Mouse (Mus musculus): ENCODE measurements around the gene Gpatch1. TPM values are rescaled to one million over a fixed set of nuclear protein-coding genes. Genes with fewer than 3 reads are reported as not detected.

The Gpatch1 gene
- polyA plus RNA-seq, 1 experiment, result 6.0 TPM

DNA sequence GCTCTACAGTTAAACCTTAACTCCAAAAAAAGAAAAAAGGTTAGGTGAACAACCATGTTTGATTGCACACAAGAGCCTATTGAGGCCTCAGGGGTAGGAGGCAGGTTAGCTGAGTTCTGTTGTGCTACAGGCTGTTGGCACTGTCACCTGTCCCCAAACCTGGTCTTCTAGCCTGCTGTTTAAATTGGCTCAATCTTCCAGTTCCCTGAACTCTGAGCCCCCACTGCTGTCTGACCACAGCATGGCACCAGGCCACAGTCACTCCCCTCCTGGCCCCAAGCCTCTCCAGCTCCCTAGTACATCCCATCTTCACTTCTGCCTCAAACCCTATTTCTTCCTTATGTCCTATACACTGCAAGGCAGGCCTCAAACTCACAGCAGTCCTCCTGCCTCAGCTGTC lies 17.4 kb downstream of the Gpatch1 start:
- Histone ChIP-seq H3K4me3 (ENCODE audit: control insufficient read depth, insufficient read depth, low read length) (no peak overlapping the region), H3K27me3 (ENCODE audit: control insufficient read depth, insufficient read depth, low read length) (no peaks in the 10 kb centered on the region), H3K36me3 (ENCODE audit: control insufficient read depth, insufficient read depth, low read length) (peaks cover 5% of the 10 kb centered on the region), H3K4me1 (replicated peaks; ENCODE audit: control insufficient read depth, insufficient read depth, low read length) (no peaks in the 10 kb centered on the region), H3K27ac (ENCODE audit: control insufficient read depth, insufficient read depth, low read length) (no peak overlapping the region)
- no peak for DNase-seq
- TF ChIP-seq CTCF (IDR thresholded peaks at IDR 0.05; ENCODE audit: borderline replicate concordance, control insufficient read depth, extremely low read depth, insufficient read depth, low read length, poor library complexity) (no peak), POLR2A (IDR thresholded peaks at IDR 0.05; ENCODE audit: control insufficient read depth, extremely low read depth, insufficient read depth, low read length, poor library complexity) (no peak)

GRCm38 (mm10) chr7:35299656-35300055 lies 18.6 kb downstream of the Gpatch1 start:
- no peak for DNase-seq
- WGBS, result 97% methylated on average over 8 of the region's 8 CpGs
- Histone ChIP-seq H3K4me1 (replicated peaks; ENCODE audit: control insufficient read depth, insufficient read depth, low read length) (no peaks in the 10 kb centered on the region), H3K27ac (ENCODE audit: control insufficient read depth, insufficient read depth, low read length) (no peak overlapping the region), H3K27me3 (ENCODE audit: control insufficient read depth, insufficient read depth, low read length) (no peaks in the 10 kb centered on the region), H3K36me3 (ENCODE audit: control insufficient read depth, insufficient read depth, low read length) (peaks cover 11% of the 10 kb centered on the region), H3K4me3 (ENCODE audit: control insufficient read depth, insufficient read depth, low read length) (no peak overlapping the region)
- TF ChIP-seq CTCF (IDR thresholded peaks at IDR 0.05; ENCODE audit: borderline replicate concordance, control insufficient read depth, extremely low read depth, insufficient read depth, low read length, poor library complexity), result no peak
- no peak for TF ChIP-seq POLR2A (IDR thresholded peaks at IDR 0.05; ENCODE audit: control insufficient read depth, extremely low read depth, insufficient read depth, low read length, poor library complexity)

DNA sequence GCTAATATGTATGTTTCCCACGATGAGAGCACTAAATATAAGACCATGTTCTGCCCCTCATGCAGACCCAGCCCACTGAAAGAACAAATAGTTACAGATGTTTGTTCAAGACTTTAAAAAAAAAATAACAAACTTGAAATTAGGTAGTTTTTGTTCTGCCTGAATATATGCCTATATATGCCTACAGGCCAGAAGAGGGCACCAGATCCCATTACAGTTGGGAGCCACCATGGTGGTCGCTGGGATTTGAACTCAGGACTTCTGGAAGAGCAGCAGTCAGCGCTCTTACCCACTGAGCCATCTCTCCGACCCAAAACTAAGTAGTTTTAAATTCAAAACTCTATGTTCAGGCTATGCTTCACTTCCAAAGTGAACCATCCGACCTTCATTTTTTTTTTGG lies 20.4 kb downstream of the Gpatch1 start:
- H3K27ac ChIP-seq (ENCODE audit: control insufficient read depth, insufficient read depth, low read length), result no peak overlapping the region
- peaks cover 22% of the 10 kb centered on the region for H3K36me3 ChIP-seq (ENCODE audit: control insufficient read depth, insufficient read depth, low read length)
- whole genome bisulfite sequencing, result 92% methylated on average over 5 of the region's 5 CpGs
- no peaks in the 10 kb centered on the region for H3K4me1 ChIP-seq (replicated peaks; ENCODE audit: control insufficient read depth, insufficient read depth, low read length)
- no peak for DNase-seq
- no peaks in the 10 kb centered on the region for H3K27me3 ChIP-seq (ENCODE audit: control insufficient read depth, insufficient read depth, low read length)
- no peak overlapping the region for H3K4me3 ChIP-seq (ENCODE audit: control insufficient read depth, insufficient read depth, low read length)
- no peak for TF ChIP-seq CTCF (IDR thresholded peaks at IDR 0.05; ENCODE audit: borderline replicate concordance, control insufficient read depth, extremely low read depth, insufficient read depth, low read length, poor library complexity)
- no peak for TF ChIP-seq POLR2A (IDR thresholded peaks at IDR 0.05; ENCODE audit: control insufficient read depth, extremely low read depth, insufficient read depth, low read length, poor library complexity)

- no peak for DNase-seq
- Histone ChIP-seq H3K4me1 (replicated peaks; ENCODE audit: control insufficient read depth, insufficient read depth, low read length) (no peaks in the 10 kb centered on the region), H3K4me3 (ENCODE audit: control insufficient read depth, insufficient read depth, low read length) (no peak overlapping the region), H3K27ac (ENCODE audit: control insufficient read depth, insufficient read depth, low read length) (no peak overlapping the region), H3K27me3 (ENCODE audit: control insufficient read depth, insufficient read depth, low read length) (no peaks in the 10 kb centered on the region), H3K36me3 (ENCODE audit: control insufficient read depth, insufficient read depth, low read length) (peaks cover 29% of the 10 kb centered on the region)
- 100% methylated on average over 2 of the region's 2 CpGs for WGBS
- TF ChIP-seq POLR2A (IDR thresholded peaks at IDR 0.05; ENCODE audit: control insufficient read depth, extremely low read depth, insufficient read depth, low read length, poor library complexity) (no peak), CTCF (IDR thresholded peaks at IDR 0.05; ENCODE audit: borderline replicate concordance, control insufficient read depth, extremely low read depth, insufficient read depth, low read length, poor library complexity) (no peak)
Observed at GRCm38 (mm10) chr7:35295631-35296030, 22.6 kb downstream of the Gpatch1 start.

GRCm38 (mm10) chr7:35293464-35293863 lies 24.8 kb downstream of the Gpatch1 start:
- no peak for DNase-seq
- no peaks in the 10 kb centered on the region for H3K27me3 ChIP-seq (ENCODE audit: control insufficient read depth, insufficient read depth, low read length)
- H3K36me3 ChIP-seq (ENCODE audit: control insufficient read depth, insufficient read depth, low read length), result peaks cover 30% of the 10 kb centered on the region
- 96% methylated on average over 13 of the region's 13 CpGs for WGBS
- no peaks in the 10 kb centered on the region for H3K4me1 ChIP-seq (replicated peaks; ENCODE audit: control insufficient read depth, insufficient read depth, low read length)
- H3K4me3 ChIP-seq (ENCODE audit: control insufficient read depth, insufficient read depth, low read length), result no peak overlapping the region
- no peak overlapping the region for H3K27ac ChIP-seq (ENCODE audit: control insufficient read depth, insufficient read depth, low read length)
- TF ChIP-seq CTCF (IDR thresholded peaks at IDR 0.05; ENCODE audit: borderline replicate concordance, control insufficient read depth, extremely low read depth, insufficient read depth, low read length, poor library complexity), result no peak
- no peak for TF ChIP-seq POLR2A (IDR thresholded peaks at IDR 0.05; ENCODE audit: control insufficient read depth, extremely low read depth, insufficient read depth, low read length, poor library complexity)

DNA sequence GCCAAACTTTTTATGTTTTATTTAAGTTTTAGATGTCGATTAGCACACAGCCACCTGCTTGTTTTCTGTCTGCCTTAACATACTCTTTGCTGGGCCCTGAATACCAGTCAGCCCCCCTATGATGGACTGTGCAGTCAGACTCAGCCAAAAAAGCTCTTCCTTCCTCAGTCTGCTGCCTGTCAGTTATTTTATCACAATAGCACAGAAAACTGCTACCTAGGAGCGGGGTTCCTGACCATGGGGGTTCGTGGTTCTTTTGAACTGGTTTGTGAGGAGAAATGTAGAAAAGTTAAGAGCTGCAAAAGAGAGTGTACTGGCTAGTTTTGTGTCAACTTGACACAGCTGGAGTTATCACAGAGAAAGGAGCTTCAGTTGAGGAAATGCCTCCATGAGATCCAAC lies 39.3 kb downstream of the Gpatch1 start:
- TF ChIP-seq CTCF (IDR thresholded peaks at IDR 0.05; ENCODE audit: borderline replicate concordance, control insufficient read depth, extremely low read depth, insufficient read depth, low read length, poor library complexity), result no peak
- TF ChIP-seq POLR2A (IDR thresholded peaks at IDR 0.05; ENCODE audit: control insufficient read depth, extremely low read depth, insufficient read depth, low read length, poor library complexity), result no peak
- no peak overlapping the region for H3K27ac ChIP-seq (ENCODE audit: control insufficient read depth, insufficient read depth, low read length)
- DNase-seq, result no peak
- 28% methylated on average over 3 of the region's 3 CpGs for WGBS
- peaks cover 12% of the 10 kb centered on the region for H3K36me3 ChIP-seq (ENCODE audit: control insufficient read depth, insufficient read depth, low read length)
- H3K27me3 ChIP-seq (ENCODE audit: control insufficient read depth, insufficient read depth, low read length), result no peaks in the 10 kb centered on the region
- H3K4me1 ChIP-seq (replicated peaks; ENCODE audit: control insufficient read depth, insufficient read depth, low read length), result no peaks in the 10 kb centered on the region
- no peak overlapping the region for H3K4me3 ChIP-seq (ENCODE audit: control insufficient read depth, insufficient read depth, low read length)

DNA sequence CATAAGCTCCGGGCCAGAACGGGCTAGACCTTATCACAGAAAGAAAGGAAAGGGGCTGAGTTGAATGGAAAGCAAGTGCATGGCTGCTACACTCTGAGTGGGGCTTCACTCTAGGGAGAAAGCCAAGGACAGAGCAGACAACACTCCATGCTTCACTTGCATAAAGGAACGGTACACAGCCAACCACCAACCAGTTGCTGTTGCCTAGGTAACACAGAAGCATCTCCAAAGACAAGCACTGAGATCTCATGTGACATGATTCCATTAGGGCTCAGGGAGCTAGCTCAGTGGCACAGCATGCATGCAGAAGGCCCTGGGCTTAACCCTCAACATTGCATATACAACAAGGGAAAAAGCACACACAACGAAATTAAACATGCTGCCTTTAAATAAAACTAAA lies 40.8 kb downstream of the Gpatch1 start:
- no peak overlapping the region for H3K4me3 ChIP-seq (ENCODE audit: control insufficient read depth, insufficient read depth, low read length)
- no peak overlapping the region for H3K27ac ChIP-seq (ENCODE audit: control insufficient read depth, insufficient read depth, low read length)
- H3K27me3 ChIP-seq (ENCODE audit: control insufficient read depth, insufficient read depth, low read length), result no peaks in the 10 kb centered on the region
- TF ChIP-seq POLR2A (IDR thresholded peaks at IDR 0.05; ENCODE audit: control insufficient read depth, extremely low read depth, insufficient read depth, low read length, poor library complexity), result no peak
- no peak for TF ChIP-seq CTCF (IDR thresholded peaks at IDR 0.05; ENCODE audit: borderline replicate concordance, control insufficient read depth, extremely low read depth, insufficient read depth, low read length, poor library complexity)
- WGBS, result 93% methylated on average over 4 of the region's 4 CpGs
- peaks cover 4% of the 10 kb centered on the region for H3K36me3 ChIP-seq (ENCODE audit: control insufficient read depth, insufficient read depth, low read length)
- no peaks in the 10 kb centered on the region for H3K4me1 ChIP-seq (replicated peaks; ENCODE audit: control insufficient read depth, insufficient read depth, low read length)
- no peak for DNase-seq
